Mouse (Mus musculus): ENCODE data around the gene Il3.

DNA sequence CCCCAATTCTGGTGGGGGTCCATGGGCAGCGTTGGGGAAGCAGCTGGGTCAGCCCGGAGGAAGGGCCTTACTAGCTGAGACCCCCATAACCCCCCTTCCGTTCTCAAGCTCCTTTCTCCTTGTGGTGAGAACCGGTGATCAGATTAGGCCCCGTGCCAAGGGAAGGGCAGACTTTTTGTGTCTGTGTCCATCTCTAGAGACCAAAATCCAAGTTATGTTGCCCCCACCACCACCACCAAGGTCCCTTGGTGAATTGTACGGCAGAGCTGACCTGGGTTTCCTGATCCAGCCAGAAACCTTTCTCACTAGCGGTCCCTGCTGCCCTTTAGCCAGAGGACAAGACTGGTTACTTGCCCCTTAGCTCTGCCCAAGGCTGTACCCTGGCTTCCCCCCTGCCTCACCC lies 37.4 kb upstream of the Il3 start:
- TF ChIP-seq CTCF (IDR thresholded peaks at IDR 0.05; ENCODE audit: extremely low read depth, insufficient read depth, insufficient read length, insufficient replicate concordance) (no peak), POLR2A (IDR thresholded peaks at IDR 0.05; ENCODE audit: low read depth, low read length) (no peak)
